Mouse (Mus musculus) kidney, embryonic 14.5 days (tissue): ENCODE results near the gene Cpt1b. TPM values are rescaled to one million over a fixed set of nuclear protein-coding genes. Genes with fewer than 3 reads are reported as not detected.

ENCODE experiments used
- ATAC-seq: fragments of 200-750 bp; cut with Nextera tagmentation; 2 replicates; pipeline ENCODE4 v1.8.0; 2017; ENCODE audit warnings: moderate number of reproducible peaks, mild to moderate bottlenecking, moderate TSS enrichment, moderate library complexity; ENCODE audit not compliant: low FRiP score, low TSS enrichment
- H3K27ac ChIP-seq: fragments of 300-500 bp; sonication (generic); 2 replicates; pipeline ENCODE4 v1.5.1; 2014; ENCODE audit warnings: low read depth, mild to moderate bottlenecking, low read length, moderate library complexity, mixed read lengths
- H3K27me3 ChIP-seq: fragments of 300-500 bp; sonication (generic); 2 replicates; pipeline ENCODE4 v1.6.1; 2014; ENCODE audit warnings: mild to moderate bottlenecking, low read length; ENCODE audit not compliant: control insufficient read depth, insufficient read depth
- H3K36me3 ChIP-seq: fragments of 300-500 bp; sonication (generic); 2 replicates; pipeline ENCODE4 v1.6.1; 2014; ENCODE audit warnings: low read length, mixed read lengths; ENCODE audit not compliant: control insufficient read depth, insufficient read depth
- H3K4me1 ChIP-seq: fragments of 300-500 bp; sonication (generic); 2 replicates; pipeline ENCODE4 v1.6.1; 2014; ENCODE audit warnings: low read length, mixed read lengths; ENCODE audit not compliant: control insufficient read depth, insufficient read depth
- H3K4me2 ChIP-seq: fragments of 300-500 bp; sonication (generic); replicated peaks from 2 replicates; pipeline ENCODE4 v1.6.1; 2014; ENCODE audit warnings: low read depth, mild to moderate bottlenecking, low read length
- H3K4me3 ChIP-seq: fragments of 300-500 bp; sonication (generic); 2 replicates; pipeline ENCODE4 v1.5.1; 2014; ENCODE audit warnings: mild to moderate bottlenecking, low read length
- H3K9ac ChIP-seq: fragments of 300-500 bp; sonication (generic); 2 replicates; pipeline ENCODE4 v1.6.1; 2014; ENCODE audit warnings: low read depth, mild to moderate bottlenecking, low read length, moderate library complexity
- H3K9me3 ChIP-seq: fragments of 300-500 bp; sonication (generic); 2 replicates; pipeline ENCODE4 v1.6.1; 2016; ENCODE audit warnings: low read length; ENCODE audit not compliant: control insufficient read depth
- WGBS: fragments of 180-500 bp; shearing (Covaris S2); extraction: QIAGEN DNeasy Blood & Tissue Kit; methylation state at CpG from one replicate; pipeline ENCODE4 v1.1.7; 2014; 5-methylcytosine and 5-hydroxymethylcytosine counted together
- polyA plus RNA-seq: library from polyadenylated mRNA; unstranded; fragments of >200 nt; fragmentation: Nextera tagmentation; extraction: Ambion mirVana; gene quantifications from 2 replicates; pipeline ENCODE4 v1.2.1, GENCODE M21; 2014

Cpt1b gene
- 1.7 and 2.5 TPM in 2 replicates for polyA plus RNA-seq

GRCm38 (mm10) chr15:89425711-89426121, at the start of gene Cpt1b:
Gene Cpt1b (minus strand): TSS chr15:89425863.
- H3K4me2 ChIP-seq: peak within 1 kb of the TSS; percentile 26
- H3K36me3 ChIP-seq: peaks cover 21% of the 10 kb centered on the region
- peaks cover 4% of the 10 kb centered on the region; the same call in 1 of the 2 replicates for H3K4me1 ChIP-seq
- H3K4me3 ChIP-seq: no peak within 1 kb of the TSS
- no peaks in the 10 kb centered on the region for H3K27me3 ChIP-seq
- no peak within 1 kb of the TSS for H3K9ac ChIP-seq
- ATAC-seq: no peak
- no peaks in the 10 kb centered on the region for H3K9me3 ChIP-seq
- no peak within 1 kb of the TSS for H3K27ac ChIP-seq
- 23% methylated on average over 6 of the region's 6 CpGs for WGBS

GRCm38 (mm10) chr15:89475293-89475600, 49.6 kb upstream of the Cpt1b start:
- Histone ChIP-seq H3K9me3 (no peaks in the 10 kb centered on the region), H3K36me3 (no peaks in the 10 kb centered on the region), H3K4me3 (peak overlapping the region; percentile 58; the same call in 1 of the 2 replicates), H3K4me1 (peaks cover 5% of the 10 kb centered on the region; the same call in 1 of the 2 replicates), H3K9ac (peak overlapping the region; percentile 63; the same call in 1 of the 2 replicates), H3K4me2 (peak overlapping the region; percentile 90), H3K27ac (no peak overlapping the region), H3K27me3 (no peaks in the 10 kb centered on the region)
- 89% methylated on average over 7 of the region's 7 CpGs for WGBS
- peak; percentile 13 for ATAC-seq

GRCm38 (mm10) chr15:89474596-89475292, 49.1 kb upstream of the Cpt1b start:
- no peak for ATAC-seq
- Histone ChIP-seq H3K27me3 (no peaks in the 10 kb centered on the region), H3K4me1 (peaks cover 5% of the 10 kb centered on the region; the same call in 1 of the 2 replicates), H3K9me3 (no peaks in the 10 kb centered on the region), H3K27ac (no peak overlapping the region), H3K36me3 (no peaks in the 10 kb centered on the region), H3K4me2 (no peak overlapping the region), H3K9ac (no peak overlapping the region), H3K4me3 (no peak overlapping the region)
- 89% methylated on average over 19 of the region's 19 CpGs for WGBS

- H3K4me1 ChIP-seq: peaks cover 5% of the 10 kb centered on the region; the same call in 1 of the 2 replicates
- H3K4me2 ChIP-seq: no peak overlapping the region
- H3K4me3 ChIP-seq: no peak overlapping the region
- no peak overlapping the region for H3K27ac ChIP-seq
- no peaks in the 10 kb centered on the region for H3K36me3 ChIP-seq
- WGBS: 96% methylated on average over 8 of the region's 8 CpGs
- H3K9ac ChIP-seq: no peak overlapping the region
- no peak for ATAC-seq
- H3K27me3 ChIP-seq: no peaks in the 10 kb centered on the region
- H3K9me3 ChIP-seq: no peaks in the 10 kb centered on the region
These were observed 48.3 kb upstream of the Cpt1b start for GRCm38 (mm10) chr15:89473921-89474320.

- no peak for ATAC-seq
- 86% methylated on average over 9 of the region's 9 CpGs for WGBS
- no peak overlapping the region for H3K4me3 ChIP-seq
These were observed 47.7 kb upstream of the Cpt1b start for GRCm38 (mm10) chr15:89473370-89473769.

GRCm38 (mm10) chr15:89471476-89471875, 45.8 kb upstream of the Cpt1b start:
- no peak for ATAC-seq
- H3K4me3 ChIP-seq: no peak overlapping the region
- 93% methylated on average over 4 of the region's 4 CpGs for WGBS

More at GRCm38 (mm10) chr15:89473370-89473769, 47.7 kb upstream of the Cpt1b start:
- H3K9me3 ChIP-seq: no peaks in the 10 kb centered on the region
- H3K36me3 ChIP-seq: no peaks in the 10 kb centered on the region
- H3K9ac ChIP-seq: no peak overlapping the region
- H3K4me2 ChIP-seq: no peak overlapping the region
- no peaks in the 10 kb centered on the region for H3K27me3 ChIP-seq
- peaks cover 5% of the 10 kb centered on the region; the same call in 1 of the 2 replicates for H3K4me1 ChIP-seq
- H3K27ac ChIP-seq: no peak overlapping the region

GRCm38 (mm10) chr15:89468577-89468976, 42.9 kb upstream of the Cpt1b start:
- H3K9me3 ChIP-seq: no peaks in the 10 kb centered on the region
- WGBS: 44% methylated on average over 2 of the region's 2 CpGs
- H3K27ac ChIP-seq: no peak overlapping the region
- no peaks in the 10 kb centered on the region for H3K36me3 ChIP-seq
- no peaks in the 10 kb centered on the region for H3K27me3 ChIP-seq
- no peaks in the 10 kb centered on the region for H3K4me1 ChIP-seq
- H3K4me2 ChIP-seq: no peak overlapping the region
- ATAC-seq: no peak
- H3K9ac ChIP-seq: no peak overlapping the region
- H3K4me3 ChIP-seq: no peak overlapping the region

More at GRCm38 (mm10) chr15:89471476-89471875, 45.8 kb upstream of the Cpt1b start:
- Histone ChIP-seq H3K4me1 (peaks cover 5% of the 10 kb centered on the region; the same call in 1 of the 2 replicates), H3K36me3 (no peaks in the 10 kb centered on the region), H3K9me3 (no peaks in the 10 kb centered on the region), H3K9ac (no peak overlapping the region), H3K27me3 (no peaks in the 10 kb centered on the region), H3K4me2 (no peak overlapping the region), H3K27ac (no peak overlapping the region)

- WGBS: 6% methylated on average over 1 of the region's 1 CpGs
- no peaks in the 10 kb centered on the region for H3K36me3 ChIP-seq
- ATAC-seq: no peak
These were observed 39.4 kb upstream of the Cpt1b start for GRCm38 (mm10) chr15:89465052-89465451.

More at GRCm38 (mm10) chr15:89465052-89465451, 39.4 kb upstream of the Cpt1b start:
- Histone ChIP-seq H3K4me3 (no peak overlapping the region), H3K27me3 (no peaks in the 10 kb centered on the region), H3K27ac (no peak overlapping the region), H3K4me1 (no peaks in the 10 kb centered on the region), H3K4me2 (no peak overlapping the region), H3K9me3 (no peaks in the 10 kb centered on the region), H3K9ac (no peak overlapping the region)
